Mouse (Mus musculus) frontal cortex, postnatal 36 days (tissue): ENCODE measurements around the gene Olfr67.
A peak's percentile ranks its signal among the peaks of the same experiment; 100 is the strongest.
"Not testable (repeated sequence)": the region's sequence is repeated elsewhere in the genome, so short reads cannot be mapped to it uniquely, and the experiment has no call there.

Experiments used
- DNase-seq, 2 experiments: peaks; one replicate each; pipeline ENCODE4 v3.0.0; 2022; ENCODE audit warnings: low spot score in 2 of 2

The Olfr67 gene

DNA sequence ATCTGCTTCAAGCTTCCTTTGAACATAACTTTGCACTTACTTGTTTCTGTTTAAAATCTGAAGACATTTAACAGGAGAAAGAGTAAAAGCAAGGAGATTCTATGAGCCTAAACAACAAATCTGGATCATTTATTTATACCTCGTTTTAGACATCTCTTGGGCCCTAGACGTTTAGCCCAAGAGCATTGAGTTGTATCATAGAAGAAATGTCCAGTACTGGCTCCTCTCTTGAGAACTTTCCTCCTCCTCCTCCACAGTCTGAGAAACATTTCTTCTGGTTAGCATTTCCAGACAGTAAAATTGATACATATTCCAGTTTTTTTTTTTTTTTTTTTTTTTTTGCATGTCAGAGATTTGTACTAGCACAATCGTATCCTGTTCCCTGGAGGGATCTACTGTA lies at the start of gene Olfr67:
TSS of gene Olfr67 (minus strand) at position 101 of the 400 bp plus-strand sequence.
- no peak for DNase-seq

GRCm38 (mm10) chr7:103840268-103840667 lies 48.6 kb upstream of the Olfr67 start, which contains the start of gene Hbb-bh2:
Gene Hbb-bh2, minus strand, starts transcription at chr7:103840520.
- DNase-seq, result no peak

DNA sequence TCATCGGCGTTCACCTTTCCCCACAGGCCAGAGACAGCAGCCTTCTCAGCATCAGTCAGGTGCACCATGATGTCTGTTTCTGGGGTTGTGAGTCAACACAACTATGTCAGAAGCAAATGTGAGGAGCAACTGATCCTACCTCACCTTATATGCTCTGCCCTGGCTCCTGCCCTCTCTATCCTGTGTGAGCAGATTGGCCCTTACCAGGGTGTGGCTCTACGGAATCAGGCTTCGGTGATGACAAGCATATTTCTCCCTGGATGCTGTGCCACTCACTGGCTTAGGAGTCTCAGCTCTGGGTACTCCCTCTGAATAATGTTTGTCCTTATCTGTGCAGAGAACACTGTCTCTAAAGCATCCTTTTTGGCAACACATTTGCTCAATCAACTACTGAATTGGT lies 36.2 kb upstream of the Olfr67 start, which contains the start of gene Hbb-bs:
TSS of gene Hbb-bs (minus strand) at position 289 of the 400 bp plus-strand sequence.
- no peak for DNase-seq

GRCm38 (mm10) chr7:103827139-103827538 lies 35.5 kb upstream of the Olfr67 start:
- not testable (repeated sequence) for DNase-seq

DNA sequence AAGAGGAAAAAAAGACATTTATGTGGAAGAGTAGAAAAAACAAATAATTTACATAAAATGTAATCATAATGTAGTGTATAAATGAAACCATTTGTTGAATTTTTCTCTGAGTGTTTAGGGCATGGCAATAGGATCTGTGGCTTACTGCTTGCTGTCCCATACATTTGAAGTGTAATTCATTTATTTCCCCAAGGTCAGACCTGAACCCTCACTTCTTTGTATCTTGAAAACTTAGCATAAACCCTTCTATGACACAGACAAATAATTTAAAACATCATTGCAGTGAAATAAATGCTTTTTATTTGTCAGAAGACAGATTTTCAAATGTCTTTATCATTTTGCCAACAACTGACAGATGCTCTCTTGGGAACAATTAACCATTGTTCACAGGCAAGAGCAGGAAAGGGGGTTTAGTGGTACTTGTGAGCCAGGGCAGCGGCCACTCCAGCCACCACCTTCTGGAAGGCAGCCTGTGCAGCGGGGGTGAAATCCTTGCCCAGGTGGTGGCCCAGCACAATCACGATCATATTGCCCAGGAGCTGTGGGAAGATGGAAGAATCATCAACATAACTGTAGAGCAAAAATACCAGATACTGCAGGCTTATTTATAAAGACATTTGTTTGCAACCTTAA lies 34.8 kb upstream of the Olfr67 start:
- DNase-seq, result no peak

DNA sequence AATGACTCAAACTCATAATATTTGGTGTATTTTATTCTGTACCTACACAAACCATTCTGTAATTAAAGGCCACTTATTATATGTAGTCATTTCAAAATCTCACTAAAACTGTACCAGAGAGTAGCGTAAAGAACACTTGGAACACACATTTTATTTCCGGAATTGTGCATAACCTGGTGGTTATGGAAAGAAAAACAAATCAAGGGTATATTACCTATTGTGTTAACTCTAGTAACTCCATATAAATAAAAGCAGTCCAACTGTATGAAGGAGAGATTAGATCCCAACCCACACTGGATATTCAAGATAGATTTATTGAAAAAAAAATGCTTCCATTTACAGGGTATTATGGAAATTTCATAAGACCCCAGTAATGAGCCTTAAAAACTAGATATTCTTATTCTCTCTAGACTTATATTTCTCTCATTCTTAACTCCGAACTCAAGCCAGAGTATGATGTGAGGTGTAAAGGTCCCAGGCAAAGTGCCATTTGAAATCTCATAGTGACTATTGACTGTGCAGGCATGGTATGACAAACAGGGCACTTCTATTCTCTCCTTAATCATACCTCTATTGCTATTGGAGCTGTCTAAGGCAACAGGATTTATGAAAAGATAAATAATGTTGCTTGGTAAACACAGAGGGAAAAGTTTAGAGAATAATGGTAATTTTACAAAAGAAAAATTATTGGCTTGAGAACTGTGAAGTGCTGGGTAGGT lies 34.1 kb upstream of the Olfr67 start:
- DNase-seq, result no peak

GRCm38 (mm10) chr7:103824597-103824996 lies 33.0 kb upstream of the Olfr67 start:
- no peak for DNase-seq

GRCm38 (mm10) chr7:103815085-103815484 lies 23.5 kb upstream of the Olfr67 start:
- not testable (repeated sequence) for DNase-seq

- DNase-seq, result no peak
Measured at GRCm38 (mm10) chr7:103813766-103814165, 22.1 kb upstream of the Olfr67 start, which contains the start of gene Hbb-bt. Gene Hbb-bt, minus strand, starts transcription at chr7:103813996.

DNA sequence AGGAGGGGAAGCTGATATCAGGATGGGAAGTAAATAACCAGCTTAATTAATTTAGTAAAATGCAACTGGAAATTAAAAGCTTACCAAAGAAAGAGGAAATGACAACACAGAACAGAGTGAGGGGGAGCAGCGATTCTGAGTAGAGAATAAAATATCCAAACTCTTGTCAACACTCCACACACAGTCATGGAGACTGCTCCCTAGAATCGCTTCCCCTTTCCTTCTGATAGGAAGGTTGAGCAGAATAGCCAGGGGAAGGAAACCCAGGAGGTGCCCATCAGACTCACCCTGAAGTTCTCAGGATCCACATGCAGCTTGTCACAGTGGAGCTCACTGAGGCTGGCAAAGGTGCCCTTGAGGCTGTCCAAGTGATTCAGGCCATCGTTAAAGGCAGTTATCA lies 21.5 kb upstream of the Olfr67 start:
- DNase-seq, result not testable (repeated sequence)

- no peak for DNase-seq
Measured at GRCm38 (mm10) chr7:103812174-103812573, 20.6 kb upstream of the Olfr67 start.

GRCm38 (mm10) chr7:103811223-103811845 lies 19.7 kb upstream of the Olfr67 start:
- DNase-seq, result no peak

- DNase-seq, result no peak
Measured at GRCm38 (mm10) chr7:103810746-103811145, 19.1 kb upstream of the Olfr67 start.

DNA sequence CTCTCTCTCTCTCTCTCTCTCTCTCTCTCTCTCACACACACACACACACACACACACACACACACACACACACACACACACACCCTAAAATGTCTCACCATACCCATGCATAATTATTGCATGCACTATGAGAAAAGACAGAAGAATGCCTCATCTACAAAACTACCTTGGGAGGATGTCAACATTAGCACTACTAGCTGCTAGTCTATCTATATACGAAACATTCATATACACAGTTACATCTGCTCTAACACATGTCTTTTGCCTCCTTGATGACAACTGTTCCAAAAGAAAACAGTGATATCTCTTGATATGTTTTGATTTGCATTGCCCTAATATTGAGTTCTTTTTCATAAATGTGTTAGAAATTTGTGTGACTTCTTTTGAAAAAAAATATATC lies 18.7 kb upstream of the Olfr67 start:
- no peak for DNase-seq

GRCm38 (mm10) chr7:103809801-103810155 lies 18.2 kb upstream of the Olfr67 start:
- DNase-seq, result no peak

DNA sequence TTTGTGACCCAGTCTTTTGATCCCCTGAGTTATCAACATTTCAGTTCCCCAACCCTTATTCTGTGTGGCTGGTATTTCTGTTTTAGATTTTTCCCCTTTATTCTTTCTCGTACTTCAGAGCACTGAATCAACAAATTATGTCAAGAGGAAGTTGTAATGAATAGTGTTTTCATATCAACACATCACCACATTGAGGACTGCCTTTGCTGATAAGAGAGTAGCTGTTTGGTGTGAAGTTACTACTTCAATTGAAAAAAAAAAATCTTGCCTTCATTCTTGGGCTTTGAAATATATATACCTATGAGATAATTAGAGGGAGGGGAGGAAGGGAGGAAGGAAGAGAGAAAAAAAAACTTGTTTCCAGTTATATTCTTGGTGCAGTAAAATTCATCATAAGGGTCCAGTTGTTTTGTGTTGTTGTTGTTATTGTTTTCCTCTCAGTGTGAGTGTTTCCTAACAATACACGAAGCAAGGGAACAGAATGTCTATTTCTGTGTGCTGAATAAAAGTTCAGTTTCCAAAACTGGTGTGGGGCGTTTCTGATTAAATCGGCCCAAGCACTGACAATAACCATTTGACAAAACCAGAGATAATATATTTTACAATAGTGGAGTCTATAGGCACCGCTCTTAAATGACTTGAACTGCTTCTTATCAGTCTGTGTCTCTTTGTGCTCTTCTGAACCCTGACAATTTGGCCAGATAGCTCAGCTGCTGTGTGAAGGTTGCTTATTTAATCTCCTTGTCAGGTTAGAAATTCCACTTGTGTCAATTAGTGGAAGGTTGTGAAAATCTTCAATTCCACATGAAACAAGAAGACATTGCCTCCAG lies 17.6 kb upstream of the Olfr67 start:
- no peak for DNase-seq

DNA sequence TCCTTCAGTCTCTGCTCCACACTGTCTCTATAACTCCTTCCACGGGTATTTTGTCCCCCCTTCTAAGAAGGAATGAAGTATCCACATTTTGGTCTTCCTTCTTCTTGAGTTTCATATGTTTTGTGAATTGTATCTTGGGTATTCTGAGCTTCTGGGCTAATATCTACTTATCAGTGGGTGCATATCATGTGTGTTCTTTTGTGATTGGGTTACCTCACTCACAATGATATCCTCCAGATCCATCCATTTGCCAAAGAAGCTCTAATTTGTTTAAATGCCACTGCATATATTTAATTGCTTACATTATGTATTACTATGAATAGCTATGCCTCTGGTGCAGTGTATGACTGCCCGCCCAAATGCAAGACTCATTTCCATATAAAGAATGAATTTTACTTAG lies 16.5 kb upstream of the Olfr67 start:
- not testable (repeated sequence) for DNase-seq

- peak; percentile 6 to 10 for DNase-seq
Measured at GRCm38 (mm10) chr7:103806856-103807255, 15.2 kb upstream of the Olfr67 start.

DNA sequence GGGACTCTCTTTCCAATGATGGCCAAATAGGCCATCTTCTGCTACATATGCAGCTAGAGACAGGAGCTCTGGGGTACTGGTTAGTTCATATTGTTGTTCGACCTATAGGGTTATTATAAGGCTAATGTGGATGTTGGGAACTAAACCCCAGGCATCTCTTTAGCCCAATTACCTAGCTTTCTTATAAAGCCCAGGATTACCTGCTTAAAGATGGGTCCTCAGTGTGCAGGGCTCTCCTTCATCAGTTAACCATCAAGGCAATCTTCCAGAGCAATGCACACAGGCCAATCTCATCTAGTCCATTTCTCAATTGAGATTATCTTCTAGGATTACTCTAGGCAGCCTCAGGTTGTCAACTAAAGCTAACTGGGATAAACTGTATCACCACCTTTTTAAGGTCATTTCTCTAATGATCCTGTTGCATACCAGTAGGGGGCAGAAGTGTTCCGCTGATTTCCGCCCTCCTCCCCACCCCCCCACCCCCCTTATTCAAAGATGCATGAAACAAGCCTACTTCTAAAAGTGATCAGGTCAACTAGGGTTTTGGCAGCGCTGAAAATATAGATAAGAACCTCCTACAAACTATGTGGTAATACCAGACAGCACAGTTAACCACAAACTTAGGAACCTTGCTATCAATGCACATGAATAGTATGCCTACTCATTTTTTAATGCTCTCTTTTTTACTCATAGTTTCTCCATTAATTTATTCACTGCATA lies 1.2 kb upstream of the Olfr67 start:
- DNase-seq, result no peak

DNA sequence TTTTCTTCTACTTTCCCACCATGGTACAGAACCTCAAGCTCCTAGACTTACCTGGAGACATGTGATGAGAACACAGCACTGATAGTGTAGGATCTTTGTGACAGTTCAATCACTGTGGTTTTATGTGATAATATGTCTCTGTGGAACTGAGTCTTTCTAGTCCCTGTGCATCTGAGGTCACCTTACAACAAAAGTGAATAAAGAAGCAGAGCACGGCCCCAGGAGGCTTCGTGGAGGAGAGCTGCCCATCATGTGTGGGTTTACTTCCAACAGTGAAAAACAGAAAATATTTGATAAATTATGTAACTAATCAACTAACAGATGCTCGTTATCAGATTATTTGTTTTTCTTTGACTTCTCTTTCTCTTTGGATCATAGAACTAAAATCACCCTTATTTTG lies 12.0 kb downstream of the Olfr67 start, which contains the start of gene Olfr68:
TSS of gene Olfr68 (minus strand) at position 101 of the 400 bp plus-strand sequence.
- no peak for DNase-seq

DNA sequence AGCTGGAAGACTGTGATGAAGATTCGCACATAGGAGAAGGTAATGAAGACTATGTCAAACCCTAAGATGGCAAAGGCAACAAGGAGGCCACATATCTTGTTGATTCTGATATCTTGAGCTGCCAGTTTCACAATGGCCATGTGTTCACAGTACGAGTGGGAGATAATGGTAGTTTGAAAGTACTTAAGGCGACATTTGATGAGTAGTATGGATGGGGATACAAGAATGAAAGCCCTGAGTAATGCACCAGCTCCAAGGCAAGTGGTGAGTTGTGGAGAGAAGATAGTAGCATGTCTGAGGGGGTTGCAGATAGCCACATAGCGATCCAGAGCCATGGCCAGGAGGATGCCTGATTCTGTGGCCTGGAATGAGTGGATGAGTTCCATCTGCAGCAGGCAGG lies 14.0 kb downstream of the Olfr67 start:
- not testable (repeated sequence) for DNase-seq
